Mouse (Mus musculus): Measurements from ENCODE around the gene Mus81. TPM values are rescaled to one million over a fixed set of nuclear protein-coding genes. Genes with fewer than 3 reads are reported as not detected.

Gene Mus81
- total RNA-seq (2015; ENCODE audit: low replicate concordance) (12.5 and 18.6 TPM in 2 replicates), total RNA-seq (2017; ENCODE audit: low replicate concordance) (1.8 and 8.3 TPM in 2 replicates)

GRCm38 (mm10) chr19:5487768-5488550 lies at the start of gene Mus81:
Mus81 (minus strand) TSS chr19:5488402.
- ATAC-seq (replicated peaks; ENCODE audit: low FRiP score, poor library complexity, severe bottlenecking): peak; percentile 47

GRCm38 (mm10) chr19:5532520-5532919 lies 44.3 kb upstream of the Mus81 start:
- ATAC-seq (replicated peaks; ENCODE audit: low FRiP score, poor library complexity, severe bottlenecking): no peak

- no peak for ATAC-seq (replicated peaks; ENCODE audit: low FRiP score, poor library complexity, severe bottlenecking)
These were observed 41.9 kb upstream of the Mus81 start for GRCm38 (mm10) chr19:5530138-5530524.

GRCm38 (mm10) chr19:5529325-5530137 lies 41.3 kb upstream of the Mus81 start:
- ATAC-seq (replicated peaks; ENCODE audit: low FRiP score, poor library complexity, severe bottlenecking): peak; percentile 97

- no peak for ATAC-seq (replicated peaks; ENCODE audit: low FRiP score, poor library complexity, severe bottlenecking)
These were observed 37.0 kb upstream of the Mus81 start for GRCm38 (mm10) chr19:5525204-5525603.

- ATAC-seq (replicated peaks; ENCODE audit: low FRiP score, poor library complexity, severe bottlenecking): no peak
These were observed 30.5 kb upstream of the Mus81 start for GRCm38 (mm10) chr19:5518721-5519120.

- no peak for ATAC-seq (replicated peaks; ENCODE audit: low FRiP score, poor library complexity, severe bottlenecking)
These were observed 28.8 kb upstream of the Mus81 start for GRCm38 (mm10) chr19:5516906-5517505.

- 0 out of 2 replicates have a peak, but pooled peaks have one; percentile 40 for ATAC-seq (replicated peaks; ENCODE audit: low FRiP score, poor library complexity, severe bottlenecking)
These were observed 27.9 kb upstream of the Mus81 start for GRCm38 (mm10) chr19:5515840-5516777.

GRCm38 (mm10) chr19:5513005-5513349 lies 24.8 kb upstream of the Mus81 start:
- no peak for ATAC-seq (replicated peaks; ENCODE audit: low FRiP score, poor library complexity, severe bottlenecking)

GRCm38 (mm10) chr19:5512091-5513004 lies 24.1 kb upstream of the Mus81 start:
- no peak for ATAC-seq (replicated peaks; ENCODE audit: low FRiP score, poor library complexity, severe bottlenecking)

GRCm38 (mm10) chr19:5511074-5511632 lies 23.0 kb upstream of the Mus81 start:
- 0 out of 2 replicates have a peak, but pooled peaks have one; percentile 23 for ATAC-seq (replicated peaks; ENCODE audit: low FRiP score, poor library complexity, severe bottlenecking)

GRCm38 (mm10) chr19:5510031-5511026 lies 22.1 kb upstream of the Mus81 start, which contains the start of gene Snx32:
Snx32 (minus strand) TSS chr19:5510538.
- ATAC-seq (replicated peaks; ENCODE audit: low FRiP score, poor library complexity, severe bottlenecking): peak; percentile 97

- no peak for ATAC-seq (replicated peaks; ENCODE audit: low FRiP score, poor library complexity, severe bottlenecking)
These were observed 15.5 kb upstream of the Mus81 start, which contains the start of gene 1700020D05Rik for GRCm38 (mm10) chr19:5503687-5504086. 1700020D05Rik (minus strand) TSS chr19:5503787.

- no peak for ATAC-seq (replicated peaks; ENCODE audit: low FRiP score, poor library complexity, severe bottlenecking)
These were observed 12.2 kb upstream of the Mus81 start for GRCm38 (mm10) chr19:5500330-5500875.

GRCm38 (mm10) chr19:5496052-5496370 lies 7.8 kb upstream of the Mus81 start:
- no peak for ATAC-seq (replicated peaks; ENCODE audit: low FRiP score, poor library complexity, severe bottlenecking)

GRCm38 (mm10) chr19:5495353-5496051 lies 7.3 kb upstream of the Mus81 start:
- ATAC-seq (replicated peaks; ENCODE audit: low FRiP score, poor library complexity, severe bottlenecking): no peak

Data from erythroblast, adult 5-6 weeks (primary cell).